Mouse (Mus musculus) testis, adult 2 months (tissue): Measurements from ENCODE around the gene 3110082J24Rik.

ENCODE experiments used
- CTCF ChIP-seq: fragments of 200-500 bp; IDR thresholded peaks from 2 replicates; pipeline ENCODE4 v1.5.1; 2012; ENCODE audit warnings: low read depth, mild to moderate bottlenecking, inconsistent platforms, low read length, moderate library complexity; ENCODE audit not compliant: control insufficient read depth, insufficient read depth, insufficient replicate concordance
- POLR2A ChIP-seq: fragments of 200-500 bp; IDR thresholded peaks from 2 replicates; pipeline ENCODE4 v1.6.1; 2012; ENCODE audit warnings: low read depth, mild to moderate bottlenecking, inconsistent platforms, low read length, moderate library complexity; ENCODE audit not compliant: control insufficient read depth

DNA sequence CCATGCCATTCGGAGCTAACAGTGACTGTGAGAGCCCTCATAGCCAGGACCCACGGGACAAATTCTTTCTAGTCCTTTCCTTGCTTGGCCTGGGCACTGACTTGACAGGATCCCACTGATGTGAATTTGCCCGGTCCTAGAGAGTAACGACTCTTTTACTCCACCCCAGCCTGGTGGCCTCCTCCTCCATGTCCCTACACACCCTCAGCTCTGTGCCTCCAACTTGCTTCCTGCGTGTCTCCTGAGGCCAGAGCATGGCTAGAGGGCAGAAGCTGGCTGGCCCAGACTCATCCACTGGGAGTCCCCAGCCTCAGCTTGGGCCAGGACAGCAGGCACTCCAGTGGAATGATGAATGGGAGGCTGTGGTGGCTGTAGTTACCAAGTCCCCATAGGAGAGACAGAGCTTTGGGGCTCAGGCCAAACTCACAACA is 1.7 kb upstream of the 3110082J24Rik start:
- no peak for TF ChIP-seq CTCF
- no peak for TF ChIP-seq POLR2A
